Mouse (Mus musculus) liver, postnatal 0 days (tissue): Measurements from ENCODE around the gene Gm3336.

Source experiments
- CTCF ChIP-seq: sonication (generic); IDR thresholded peaks from 2 replicates; pipeline ENCODE4 v1.5.1; 2016; ENCODE audit warnings: antibody characterized with exemption, low read depth
- EP300 ChIP-seq: IDR thresholded peaks from 2 replicates; pipeline ENCODE4 v1.6.1; 2016; ENCODE audit warnings: antibody characterized with exemption, low read depth, mild to moderate bottlenecking

DNA sequence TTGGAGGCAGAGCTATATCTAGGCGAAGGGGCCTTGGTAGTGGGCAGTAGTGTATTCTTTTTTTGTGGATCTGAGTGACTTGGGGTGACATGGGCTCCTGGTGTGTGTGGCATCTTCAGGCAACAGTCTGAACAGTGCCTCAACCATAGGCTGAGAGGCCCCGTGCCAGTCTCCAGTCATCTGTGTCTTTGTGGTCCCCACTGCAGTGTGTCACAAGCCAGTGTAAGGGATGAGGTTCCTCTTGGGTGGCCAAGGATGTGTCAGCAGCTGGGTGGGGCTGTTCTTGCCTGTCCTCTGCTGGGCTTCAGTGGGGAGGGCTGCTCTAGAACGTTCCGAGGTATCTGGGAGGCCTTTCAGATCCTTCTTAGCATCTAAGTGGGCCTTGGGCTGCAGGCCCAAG lies 12.6 kb downstream of the Gm3336 start:
- TF ChIP-seq CTCF (peak; percentile 27; the same call in 1 of the 2 replicates), EP300 (no peak)
